Mouse (Mus musculus) MEL (cell line): ENCODE data around the gene Nabp2. TPM values are rescaled to one million over a fixed set of nuclear protein-coding genes. Genes with fewer than 3 reads are reported as not detected.

ENCODE experiments used
- DNase-seq: peaks from one replicate; pipeline ENCODE4 v3.0.0; 2011; ENCODE audit warnings: low read depth, low spot score
- H3K27ac ChIP-seq: 2 replicates; pipeline ENCODE4 v1.5.1; 2012; ENCODE audit warnings: low read depth, mild to moderate bottlenecking, control low read depth, low read length, moderate library complexity; ENCODE audit not compliant: control insufficient read depth
- H3K27me3 ChIP-seq, 2 experiments: fragments of 150-350 bp in 1 of 2; sonication (generic) in 1 of 2; 2 replicates each; pipeline ENCODE4 v1.6.1; 2012; ENCODE audit warnings: low read length in 2 of 2, mild to moderate bottlenecking in 2 of 2, improper control_type of control experiment in 1 of 2, moderate library complexity in 1 of 2; ENCODE audit not compliant: insufficient read depth in 2 of 2, control insufficient read depth in 1 of 2
- H3K36me3 ChIP-seq, 2 experiments: 2 replicates each; pipeline ENCODE4 v1.6.1; 2012 to 2014; ENCODE audit warnings: low read length in 2 of 2, improper control_type of control experiment in 1 of 2, inconsistent platforms in 1 of 2, mild to moderate bottlenecking in 1 of 2; ENCODE audit not compliant: insufficient read depth in 2 of 2, control insufficient read depth in 1 of 2
- H3K4me1 ChIP-seq, 2 experiments: fragments of 150-350 bp in 1 of 2; sonication (generic) in 1 of 2; 2 replicates each; pipeline ENCODE4 v1.6.1; 2012; ENCODE audit warnings: low read length in 2 of 2, improper control_type of control experiment in 1 of 2, mild to moderate bottlenecking in 1 of 2; ENCODE audit not compliant: insufficient read depth in 2 of 2, control insufficient read depth in 1 of 2
- H3K4me3 ChIP-seq, 2 experiments: fragments of 150-350 bp in 1 of 2; sonication (generic) in 1 of 2; 2 replicates each; pipeline ENCODE4 v1.5.1; 2012; ENCODE audit warnings: low read depth in 2 of 2, low read length in 2 of 2, mild to moderate bottlenecking in 2 of 2, moderate library complexity in 2 of 2, control low read depth in 1 of 2, improper control_type of control experiment in 1 of 2; ENCODE audit not compliant: control insufficient read depth in 1 of 2, insufficient read depth in 1 of 2
- H3K79me2 ChIP-seq: 2 replicates; pipeline ENCODE4 v1.6.1; 2012; ENCODE audit warnings: mild to moderate bottlenecking, low read length, moderate library complexity; ENCODE audit not compliant: control insufficient read depth, poor library complexity, insufficient read depth
- H3K9ac ChIP-seq: 2 replicates; pipeline ENCODE4 v1.6.1; 2012; ENCODE audit warnings: low read depth, mild to moderate bottlenecking, control low read depth, low read length, moderate library complexity; ENCODE audit not compliant: control insufficient read depth, poor library complexity, severe bottlenecking
- H3K9me3 ChIP-seq: fragments of 150-350 bp; sonication (generic); replicated peaks from 2 replicates; pipeline ENCODE4 v1.6.1; 2012; ENCODE audit warnings: mild to moderate bottlenecking, low read length, improper control_type of control experiment, moderate library complexity; ENCODE audit not compliant: insufficient read depth
- CTCF ChIP-seq, 3 experiments: IDR thresholded peaks in 2 of 3; conservative IDR thresholded peaks in 1 of 3; 2 replicates each; pipeline ENCODE4 v1.5.1; 2011 to 2012; ENCODE audit warnings: low read length in 3 of 3, low read depth in 2 of 3, mild to moderate bottlenecking in 2 of 3, improper control_type of control experiment in 1 of 3, inconsistent platforms in 1 of 3, mixed read lengths in 1 of 3, moderate library complexity in 1 of 3; ENCODE audit not compliant: control insufficient read depth in 1 of 3, insufficient read depth in 1 of 3, poor library complexity in 1 of 3, severe bottlenecking in 1 of 3
- EP300 ChIP-seq, 2 experiments: IDR thresholded peaks; 2 replicates each; pipeline ENCODE4 v1.6.1; 2011; ENCODE audit warnings: improper control_type of control experiment in 2 of 2, low read length in 2 of 2, low read depth in 1 of 2, mild to moderate bottlenecking in 1 of 2
- KAT2A ChIP-seq: conservative IDR thresholded peaks from 2 replicates; pipeline ENCODE4 v1.6.1; 2012; ENCODE audit warnings: low read depth, low read length, improper control_type of control experiment, inconsistent platforms
- MXI1 ChIP-seq: IDR thresholded peaks from 2 replicates; pipeline ENCODE4 v1.6.1; 2011; ENCODE audit warnings: mild to moderate bottlenecking, low read depth, low read length, improper control_type of control experiment
- NRF1 ChIP-seq: IDR thresholded peaks from 2 replicates; pipeline ENCODE4 v1.6.1; 2014; ENCODE audit warnings: low read depth, mild to moderate bottlenecking, inconsistent platforms, low read length, improper control_type of control experiment, moderate library complexity; ENCODE audit not compliant: poor library complexity, insufficient read depth, severe bottlenecking
- POLR2A ChIP-seq, 2 experiments: IDR thresholded peaks; 2 replicates each; pipeline ENCODE4 v1.6.1; 2011 to 2012; ENCODE audit warnings: low read length in 2 of 2, mild to moderate bottlenecking in 2 of 2, control low read depth in 1 of 2, improper control_type of control experiment in 1 of 2, low read depth in 1 of 2, moderate library complexity in 1 of 2; ENCODE audit not compliant: control insufficient read depth in 1 of 2, insufficient read depth in 1 of 2, poor library complexity in 1 of 2
- POLR2AphosphoS2 ChIP-seq: IDR thresholded peaks from 2 replicates; pipeline ENCODE4 v1.6.1; 2011; ENCODE audit warnings: low read length, improper control_type of control experiment
- RAD21 ChIP-seq: IDR thresholded peaks from 2 replicates; pipeline ENCODE4 v1.6.1; 2011; ENCODE audit warnings: mild to moderate bottlenecking, low read depth, low read length, improper control_type of control experiment
- SIN3A ChIP-seq: IDR thresholded peaks from 2 replicates; pipeline ENCODE4 v1.6.1; 2012; ENCODE audit warnings: low read length, improper control_type of control experiment, inconsistent platforms
- SMC3 ChIP-seq: IDR thresholded peaks from 2 replicates; pipeline ENCODE4 v1.6.1; 2011; ENCODE audit warnings: low read depth, low read length, improper control_type of control experiment
- TBP ChIP-seq: IDR thresholded peaks from 2 replicates; pipeline ENCODE4 v1.8.0; 2011; ENCODE audit warnings: low read depth, low read length, improper control_type of control experiment
- TCF12 ChIP-seq: IDR thresholded peaks from 2 replicates; pipeline ENCODE4 v1.6.1; 2014; ENCODE audit warnings: low read depth, mild to moderate bottlenecking, inconsistent platforms, low read length, improper control_type of control experiment, moderate library complexity
- ZC3H11A ChIP-seq: IDR thresholded peaks from 2 replicates; pipeline ENCODE4 v1.6.1; 2012; ENCODE audit warnings: low read depth, mild to moderate bottlenecking, inconsistent platforms, low read length, improper control_type of control experiment
- ZKSCAN1 ChIP-seq: IDR thresholded peaks from 2 replicates; pipeline ENCODE4 v1.6.1; 2012; ENCODE audit warnings: low read depth, mild to moderate bottlenecking, inconsistent platforms, low read length, improper control_type of control experiment, moderate library complexity
- ZMIZ1 ChIP-seq: IDR thresholded peaks from 2 replicates; pipeline ENCODE4 v1.6.1; 2012; ENCODE audit warnings: low read depth, mild to moderate bottlenecking, inconsistent platforms, low read length, improper control_type of control experiment, moderate library complexity
- polyA plus RNA-seq, 2 experiments: library from polyadenylated mRNA; stranded (reverse) in 1 of 2; unstranded in 1 of 2; fragments of >175 nt in 1 of 2; fragments of >200 nt in 1 of 2; gene quantifications; 2 replicates each; pipeline versions ENCODE4 v1.2.1 to v1.2.4; 2012; ENCODE audit warnings: low replicate concordance in 2 of 2, low read depth in 1 of 2; ENCODE audit not compliant: insufficient read length in 2 of 2, insufficient read depth in 1 of 2, missing spikeins in 1 of 2
- total RNA-seq: library from RNA; depleted of rRNA; stranded (reverse); fragments of 300-350 nt; gene quantifications from 2 replicates; pipeline ENCODE4 v1.2.3, GENCODE M21; 2012

Gene Nabp2
- total and polyA plus RNA-seq, 3 experiments: 33.7 to 249 (median 166) TPM

DNA sequence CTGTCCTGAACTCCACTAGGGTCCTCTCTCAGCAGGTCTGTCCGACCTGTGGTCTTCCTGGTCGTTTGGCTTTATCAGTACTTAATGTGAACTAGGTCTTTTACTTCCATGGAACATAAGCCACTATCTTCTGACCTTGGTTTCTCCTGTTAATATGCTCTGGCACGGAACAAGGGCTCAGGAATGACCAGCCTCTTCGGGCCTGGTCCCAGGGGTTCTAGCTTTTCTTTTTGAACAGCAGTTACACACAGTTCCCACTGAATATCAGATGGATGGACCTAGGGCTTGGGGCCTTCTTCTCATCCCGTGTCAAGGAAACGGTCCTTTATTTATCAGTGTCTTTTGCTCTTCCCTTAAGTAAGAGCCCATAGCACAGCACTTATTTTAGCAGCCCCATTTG lies 49.5 kb downstream of the Nabp2 start:
- no peak overlapping the region for H3K27ac ChIP-seq
- DNase-seq: no peak
- no peaks in the 10 kb centered on the region for H3K79me2 ChIP-seq
- H3K4me3 ChIP-seq: no peak overlapping the region
- peaks cover 7 to 39% of the 10 kb centered on the region in 2 experiments for H3K36me3 ChIP-seq
- H3K9ac ChIP-seq: no peak overlapping the region
- TF ChIP-seq SIN3A (no peak), ZMIZ1 (no peak), POLR2AphosphoS2 (0 out of 2 replicates have a peak, but pooled peaks have one; percentile 29), POLR2A (IDR thresholded peaks at IDR 0.05; ENCODE audit: control insufficient read depth in 1 of 2, insufficient read depth in 1 of 2, low read depth in 1 of 2, low read length in 2 of 2, poor library complexity in 1 of 2) (0 out of 4 replicates have a peak, but pooled peaks of 1 of the 2 experiments have one; percentile 13)
- no peaks in the 10 kb centered on the region for H3K27me3 ChIP-seq
- H3K4me1 ChIP-seq: peaks cover 6 to 7% of the 10 kb centered on the region in 2 experiments
- no peaks in the 10 kb centered on the region for H3K9me3 ChIP-seq

DNA sequence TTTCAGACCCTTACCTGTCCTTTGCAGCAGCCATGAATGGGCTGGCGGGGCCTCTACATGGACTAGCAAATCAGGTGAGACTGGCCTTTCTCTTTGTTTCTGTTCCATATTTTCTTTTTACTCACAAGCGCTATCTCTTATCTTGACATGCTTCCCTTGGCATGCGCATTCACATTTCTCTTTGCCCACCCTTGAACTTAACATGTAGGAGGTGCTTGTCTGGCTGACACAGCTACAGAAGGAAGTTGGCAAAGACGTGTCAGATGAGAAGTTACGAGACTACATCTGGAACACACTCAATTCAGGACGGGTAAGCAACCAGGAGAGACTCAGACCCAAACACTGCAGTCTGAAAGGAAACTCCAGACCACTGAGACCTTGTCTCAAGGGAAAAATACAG lies 52.1 kb downstream of the Nabp2 start:
- DNase-seq: no peak
- TF ChIP-seq POLR2A (IDR thresholded peaks at IDR 0.05; ENCODE audit: control insufficient read depth in 1 of 2, insufficient read depth in 1 of 2, low read depth in 1 of 2, low read length in 2 of 2, poor library complexity in 1 of 2) (peak in 1 of 2 experiments; percentile 29; a peak in 1 of 4 replicates), ZKSCAN1 (no peak), SIN3A (no peak), MXI1 (0 out of 2 replicates have a peak, but pooled peaks have one; percentile 34), NRF1 (peak; percentile 36; the same call in 1 of the 2 replicates), TCF12 (no peak), TBP (no peak), KAT2A (no peak), POLR2AphosphoS2 (peak; percentile 23; the same call in 1 of the 2 replicates)
- TF ChIP-seq, all 39 proteins: peak for 4

DNA sequence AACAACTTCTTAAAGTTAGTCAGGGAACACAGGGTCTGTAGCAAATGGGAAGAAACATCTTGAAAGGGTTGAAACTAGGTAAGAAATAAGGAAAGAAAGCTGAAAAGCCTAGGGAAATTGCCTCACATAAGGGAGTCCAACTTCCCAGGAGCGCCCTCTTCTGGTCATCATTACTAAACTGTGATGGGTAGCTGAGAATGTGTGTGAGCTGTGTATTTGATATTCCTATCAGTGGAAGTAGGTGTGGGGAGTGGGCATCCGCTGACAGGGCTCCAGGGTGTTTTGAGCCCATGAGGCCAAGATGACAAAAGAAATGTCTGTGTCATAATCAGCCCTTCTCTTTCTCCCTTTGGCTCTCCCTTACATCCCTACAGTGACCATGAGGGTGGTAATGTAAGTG lies 52.5 kb downstream of the Nabp2 start:
- H3K9ac ChIP-seq: no peak overlapping the region
- DNase-seq: peak; percentile 70

More for the DNA sequence above, 52.1 kb downstream of the Nabp2 start:
- no peak overlapping the region for H3K9ac ChIP-seq
- H3K4me1 ChIP-seq: no peaks in the 10 kb centered on the region
- no peaks in the 10 kb centered on the region for H3K9me3 ChIP-seq
- no peak overlapping the region for H3K27ac ChIP-seq
- no peaks in the 10 kb centered on the region for H3K79me2 ChIP-seq
- H3K36me3 ChIP-seq: peaks cover 2 to 55% of the 10 kb centered on the region in 2 experiments; a peak in 3 of 4 replicates
- H3K4me3 ChIP-seq: no peak overlapping the region
- no peaks in the 10 kb centered on the region for H3K27me3 ChIP-seq

More for the DNA sequence above, 52.5 kb downstream of the Nabp2 start:
- Histone ChIP-seq H3K4me3 (no peak overlapping the region), H3K36me3 (peaks cover 2 to 57% of the 10 kb centered on the region in 2 experiments; a peak in 3 of 4 replicates), H3K9me3 (no peaks in the 10 kb centered on the region), H3K27me3 (no peaks in the 10 kb centered on the region), H3K79me2 (no peaks in the 10 kb centered on the region), H3K27ac (no peak overlapping the region), H3K4me1 (no peaks in the 10 kb centered on the region)
- TF ChIP-seq EP300 (IDR thresholded peaks at IDR 0.05; ENCODE audit: low read depth in 1 of 2, low read length in 2 of 2): no peak
- peak; percentile 16 for TF ChIP-seq RAD21
- peak; percentile 8; the same call in 1 of the 2 replicates for TF ChIP-seq ZC3H11A
- TF ChIP-seq SMC3: peak; percentile 52
- TF ChIP-seq KAT2A: no peak
- TF ChIP-seq POLR2AphosphoS2: peak; percentile 2; the same call in 1 of the 2 replicates
- TF ChIP-seq CTCF (IDR thresholded peaks at IDR 0.05 in 2 of 3, conservative IDR thresholded peaks at IDR 0.05 in 1 of 3; ENCODE audit: control insufficient read depth in 1 of 3, insufficient read depth in 1 of 3, low read depth in 2 of 3, low read length in 3 of 3, poor library complexity in 1 of 3, severe bottlenecking in 1 of 3): peak; percentile 46 to 71 (median 65)
